Mouse (Mus musculus) adrenal gland, postnatal 36 days (tissue): ENCODE data around the gene Ptma. TPM values are rescaled to one million over a fixed set of nuclear protein-coding genes. Genes with fewer than 3 reads are reported as not detected.
A peak's percentile ranks its signal among the peaks of the same experiment; 100 is the strongest.
"Not testable (repeated sequence)": the region's sequence is repeated elsewhere in the genome, so short reads cannot be mapped to it uniquely, and the experiment has no call there.

Experiments used
- DNase-seq, 2 experiments: peaks; one replicate each; pipeline ENCODE4 v3.0.0; 2021; ENCODE audit warnings: mixed read lengths in 1 of 2
- total RNA-seq, 2 experiments: library from RNA; stranded (reverse); gene quantifications; 2 replicates each; pipeline ENCODE4 v1.2.3; 2021

Ptma gene
- total RNA-seq, 2 experiments from 2014 or later = 546 to 552 TPM

DNA sequence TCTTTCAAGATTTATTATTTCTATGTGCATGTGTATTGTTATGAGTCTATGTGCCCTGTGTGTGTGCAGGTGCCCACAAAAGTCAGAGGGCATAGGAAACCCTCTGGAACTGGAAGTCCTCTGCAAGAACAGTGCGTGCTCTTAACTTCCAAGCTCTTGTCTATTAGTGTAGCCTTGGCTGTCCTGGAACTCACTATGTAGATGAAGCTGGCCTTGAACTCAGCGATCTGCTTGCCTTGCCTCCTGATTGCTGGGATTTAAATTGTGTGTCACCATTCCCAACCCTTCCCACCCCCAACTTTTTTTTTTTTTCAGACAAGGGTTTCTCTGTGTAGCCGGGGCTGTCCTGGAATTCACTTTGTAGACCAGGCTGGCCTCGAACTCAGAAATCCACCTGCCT, 30.2 kb upstream of the Ptma start:
- DNase-seq = no peak

DNA sequence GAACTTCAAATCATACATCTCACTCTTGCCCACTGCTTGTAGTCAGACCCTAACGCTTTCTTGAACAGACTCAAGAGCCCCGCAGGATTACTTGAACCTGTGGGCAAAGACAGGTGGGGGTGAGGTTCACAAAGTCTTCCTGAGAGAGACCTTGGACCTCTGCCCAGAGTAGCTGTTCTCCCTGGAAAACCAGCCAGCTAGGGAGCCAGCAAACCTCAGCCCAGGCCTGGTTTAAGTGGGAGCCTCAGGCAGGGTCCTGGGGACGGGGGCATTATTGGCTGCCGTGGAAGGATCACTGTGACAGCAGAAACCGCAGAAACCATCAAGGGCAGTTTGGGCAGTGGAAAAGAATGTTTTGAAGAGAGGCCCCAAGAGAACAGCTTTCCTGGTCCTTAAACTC, 29.2 kb upstream of the Ptma start:
- DNase-seq = peak in 1 of 2 experiments; percentile 65

DNA sequence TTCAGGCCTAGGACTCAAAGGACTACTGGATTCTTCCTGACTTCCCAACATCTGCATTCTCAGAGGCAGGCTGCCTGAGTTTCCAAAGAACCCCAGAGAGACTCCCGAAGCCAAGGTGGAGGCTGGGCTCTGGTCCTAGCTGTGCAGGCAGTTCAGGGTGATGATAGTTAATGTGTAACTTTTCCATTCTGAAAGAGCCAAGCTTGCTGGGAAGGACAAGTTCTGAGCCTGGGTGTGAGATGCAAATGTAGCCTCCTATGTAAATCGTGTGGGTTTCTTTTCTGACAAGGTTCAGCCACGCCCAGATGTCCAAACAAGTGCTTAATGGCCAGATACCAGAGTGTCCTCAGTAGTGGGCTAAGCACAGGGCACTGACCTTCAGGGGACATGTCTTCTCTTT, 28.5 kb upstream of the Ptma start:
- DNase-seq = no peak

DNA sequence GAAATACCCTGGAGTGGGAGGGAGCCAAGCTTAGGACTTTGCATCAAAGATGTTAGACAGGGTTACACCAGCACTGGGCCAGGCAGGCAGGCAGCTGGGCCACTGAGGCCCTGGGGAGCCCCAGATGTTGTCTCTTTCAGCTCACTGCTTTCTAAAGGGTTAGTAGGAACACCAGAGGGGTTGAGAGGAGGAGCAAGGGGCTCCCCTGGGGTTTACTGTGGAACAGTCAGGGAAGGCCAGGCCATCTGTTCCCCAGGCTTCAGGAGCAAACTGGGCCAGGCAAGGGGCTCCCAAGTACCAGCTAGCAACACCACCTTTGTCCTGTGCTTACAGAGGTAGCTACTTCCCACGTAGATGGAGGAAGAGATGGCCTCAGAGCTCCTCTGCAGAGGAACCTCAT, 27.9 kb upstream of the Ptma start:
- DNase-seq = no peak

DNA sequence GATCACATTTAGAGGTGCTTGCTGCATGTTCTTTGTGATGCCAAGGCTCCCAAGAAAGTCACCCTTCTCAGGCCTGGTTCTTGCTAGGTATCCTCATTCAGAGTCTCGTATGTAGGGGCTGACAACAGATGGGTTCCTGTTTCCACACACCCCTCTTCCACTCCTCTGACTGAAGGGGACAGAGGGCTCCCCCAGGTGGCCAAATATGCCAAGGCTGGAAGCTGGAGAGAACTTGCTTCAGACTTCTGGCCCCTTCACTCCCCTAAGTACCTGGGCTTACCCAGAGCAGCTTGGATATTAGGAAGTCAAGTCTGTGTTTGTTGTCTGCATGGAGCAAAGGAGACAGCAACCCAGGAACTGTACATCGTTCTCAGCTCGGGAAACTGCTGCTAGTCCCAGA, 26.6 kb upstream of the Ptma start:
- peak; percentile 69 to 83 for DNase-seq

DNA sequence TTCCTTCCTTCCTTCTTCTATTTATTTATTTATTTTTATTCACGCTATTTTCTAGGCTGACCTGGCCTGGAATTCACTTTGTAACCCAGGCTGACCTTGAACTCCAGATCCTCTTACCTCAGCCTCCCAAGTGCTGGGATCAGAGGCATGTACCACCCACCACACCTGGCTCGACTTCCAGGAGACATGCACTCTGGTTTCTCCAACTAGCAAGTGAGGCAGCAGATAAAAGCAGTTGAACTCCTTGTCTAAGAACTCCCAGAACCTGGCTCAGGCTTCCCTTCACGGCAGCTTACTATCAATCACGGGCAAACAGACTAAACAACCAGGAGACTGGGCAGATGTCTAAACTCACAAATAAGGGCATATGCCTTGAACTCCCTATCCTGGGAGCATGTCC, 25.8 kb upstream of the Ptma start:
- DNase-seq = no peak

DNA sequence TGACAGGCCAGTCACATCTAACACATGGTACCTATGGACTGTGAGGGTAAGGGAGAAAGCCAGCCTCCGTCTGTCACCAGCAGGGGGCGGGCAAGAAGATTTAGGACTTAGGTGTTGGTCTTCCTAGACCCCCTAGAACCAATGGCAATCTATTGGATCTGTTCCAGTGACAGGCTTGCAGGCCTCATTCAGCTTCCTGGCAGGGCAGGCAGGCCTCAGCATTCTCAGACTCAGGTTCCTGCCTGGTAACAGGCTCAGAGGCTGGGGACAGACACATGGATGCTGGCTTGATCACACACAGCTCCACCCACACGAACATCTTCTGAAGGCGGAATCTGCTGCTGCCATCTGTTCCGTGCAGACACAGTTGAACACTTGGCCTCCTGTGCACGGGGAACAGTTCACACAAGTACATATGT, 25.4 kb upstream of the Ptma start:
- DNase-seq = peak; percentile 56 to 66

DNA sequence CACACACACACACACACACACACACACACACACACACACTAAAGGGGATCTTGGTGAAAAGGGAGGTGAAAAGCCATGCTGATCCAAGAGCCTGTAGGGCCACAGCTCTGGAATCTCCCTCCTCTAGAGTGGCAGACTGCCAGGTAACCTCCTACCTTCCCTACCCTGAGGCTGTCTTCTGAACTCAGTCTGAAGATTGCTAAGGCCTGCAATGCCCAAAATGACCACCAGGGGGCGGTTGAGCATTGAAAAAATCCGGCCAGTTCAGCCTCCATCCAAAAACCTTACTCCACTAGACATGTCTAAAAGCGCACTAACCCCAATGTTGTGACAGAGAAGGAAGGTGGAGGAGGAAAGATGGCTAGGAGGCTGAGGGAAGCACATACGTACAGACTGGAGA, 25.0 kb upstream of the Ptma start:
- peak; percentile 91 to 93 for DNase-seq

DNA sequence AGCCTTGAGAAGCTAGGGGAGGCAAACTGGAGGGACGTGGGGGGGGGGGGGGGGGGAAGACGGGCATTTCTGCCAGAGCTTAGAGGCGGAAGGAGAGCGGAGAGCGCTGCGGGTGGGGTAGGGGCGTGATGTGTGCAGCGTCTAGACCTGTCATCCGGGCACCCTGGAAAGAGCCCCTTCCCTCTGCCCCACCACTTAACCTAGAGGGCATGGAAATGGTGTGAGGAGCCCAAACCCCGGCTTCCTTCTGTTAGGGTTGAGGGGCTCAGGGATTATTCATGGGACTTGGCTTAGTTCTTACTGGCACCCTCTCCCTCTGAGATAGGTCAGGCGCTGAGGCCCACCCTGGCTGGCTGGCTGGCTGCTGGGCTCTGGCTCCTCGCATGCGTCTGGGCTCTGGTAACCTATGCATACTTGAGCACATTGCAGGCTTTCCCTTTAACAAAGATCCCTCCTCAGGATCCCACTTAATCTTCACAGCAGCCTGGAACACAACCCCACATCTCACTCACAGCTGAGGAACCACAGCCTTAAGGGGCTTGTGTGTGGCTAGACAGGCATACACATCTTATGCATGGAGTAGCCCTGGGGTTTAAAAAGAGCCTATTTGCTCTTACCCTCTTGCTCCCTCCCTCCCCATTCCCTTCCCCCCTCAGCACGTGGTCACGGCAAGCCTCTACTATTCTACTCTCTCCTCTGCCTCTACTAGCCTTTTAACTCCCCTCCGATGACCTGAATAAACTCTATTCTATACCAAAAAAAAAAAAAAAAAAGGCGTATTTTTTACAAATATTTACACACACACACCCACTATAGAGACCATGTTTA, 24.1 kb upstream of the Ptma start:
- no peak for DNase-seq

DNA sequence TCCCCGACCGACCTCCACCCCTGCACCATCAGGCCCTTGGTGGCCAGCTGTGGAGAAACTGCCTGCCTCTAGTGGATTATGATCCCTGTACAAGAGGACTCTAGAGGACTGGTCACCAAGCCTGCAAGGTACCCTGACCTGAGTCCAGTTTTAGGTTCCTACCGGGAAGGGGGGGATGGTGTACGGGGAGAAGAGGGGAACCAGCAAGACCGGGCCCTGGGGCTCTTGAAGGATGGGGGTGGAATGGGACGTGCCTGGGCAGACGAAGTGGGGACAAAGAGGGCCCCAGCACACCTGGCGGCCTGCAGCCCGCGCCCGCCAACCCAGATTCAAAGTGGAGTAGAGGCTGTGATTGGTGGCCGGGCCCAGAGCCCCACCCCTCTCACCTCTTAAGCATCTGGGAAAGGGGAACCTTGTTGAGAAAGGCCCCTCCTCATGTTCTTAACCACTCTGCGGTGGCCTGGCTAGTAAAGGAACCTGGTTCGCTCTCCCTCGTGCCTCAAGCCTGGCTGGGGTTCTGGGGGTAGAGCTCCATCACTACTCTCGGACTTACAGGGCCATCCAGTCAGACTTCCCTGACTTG, 23.3 kb upstream of the Ptma start:
- DNase-seq = no peak

DNA sequence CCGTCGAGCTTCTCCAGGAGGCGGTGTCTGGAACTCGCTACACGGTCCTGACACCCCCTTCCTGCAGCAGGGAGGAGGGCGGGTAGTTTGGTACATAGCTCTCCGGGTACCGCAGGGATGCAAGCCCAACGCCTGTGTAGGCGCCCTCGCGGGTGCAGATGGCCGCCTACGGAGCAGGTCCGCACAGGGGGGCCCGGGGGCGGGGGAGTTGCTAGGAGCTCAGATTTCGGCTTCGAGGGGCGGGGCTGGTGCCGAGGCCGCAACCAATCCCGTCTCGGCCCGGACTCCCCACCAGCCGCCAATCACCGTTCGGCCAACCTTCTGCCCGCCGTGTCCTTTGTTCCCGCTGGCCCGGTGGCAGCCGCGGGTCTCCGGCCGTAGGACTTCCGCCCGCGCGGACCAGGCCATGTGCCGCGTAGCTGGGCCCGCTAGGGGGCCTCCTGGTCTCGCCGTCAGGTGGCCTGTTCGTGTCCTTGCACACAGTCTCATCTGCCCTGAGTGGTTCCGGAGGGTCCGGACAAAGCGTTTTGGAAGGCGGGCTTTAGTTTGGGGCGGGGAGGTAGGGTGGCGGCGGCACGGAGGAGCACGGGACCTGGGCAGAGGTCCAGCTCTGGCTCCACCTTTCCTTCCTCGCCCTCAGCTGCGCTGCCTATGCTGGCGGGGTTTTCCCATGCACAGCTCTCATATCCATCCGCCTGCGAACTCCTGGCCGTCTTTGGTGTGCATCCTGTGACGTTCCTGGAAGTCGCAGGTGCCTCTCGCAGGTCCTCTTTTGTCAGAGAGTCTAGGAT, 22.4 kb upstream of the Ptma start:
- DNase-seq = peak; percentile 97 to 99

DNA sequence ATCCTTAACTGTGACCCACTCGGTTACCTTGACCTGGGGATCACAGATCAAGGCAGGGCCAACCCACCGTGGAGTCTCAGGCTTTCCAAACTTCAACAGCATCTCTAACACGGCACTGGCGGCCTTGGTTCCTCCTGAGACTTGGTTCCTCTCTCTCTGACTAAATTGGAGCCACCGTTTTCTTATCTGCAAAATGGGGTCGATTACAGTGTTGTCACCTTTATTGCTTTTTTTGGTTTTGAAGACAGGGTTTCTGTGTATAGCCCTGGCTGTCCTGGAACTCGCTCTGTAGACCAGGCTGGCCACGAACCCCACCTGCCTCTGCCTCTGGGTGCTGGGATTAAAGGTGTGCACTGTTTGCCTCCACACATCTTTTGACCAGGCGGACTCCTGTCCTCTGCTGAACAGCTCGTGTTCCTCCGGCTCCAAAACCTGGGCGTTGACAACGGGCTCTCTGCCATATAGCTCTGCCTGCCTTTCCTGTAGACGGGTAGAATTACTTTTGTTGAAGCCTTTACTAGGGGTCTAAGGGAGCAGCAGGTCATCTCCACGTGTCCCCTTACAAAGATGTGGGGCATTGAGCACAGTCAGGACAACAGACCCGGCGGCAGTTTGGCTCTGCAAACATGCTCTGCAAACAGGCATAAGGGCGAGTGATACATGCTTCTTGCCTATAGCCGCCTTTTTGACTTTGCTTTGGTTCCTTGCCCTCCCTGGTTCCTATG, 21.7 kb upstream of the Ptma start:
- DNase-seq = no peak

DNA sequence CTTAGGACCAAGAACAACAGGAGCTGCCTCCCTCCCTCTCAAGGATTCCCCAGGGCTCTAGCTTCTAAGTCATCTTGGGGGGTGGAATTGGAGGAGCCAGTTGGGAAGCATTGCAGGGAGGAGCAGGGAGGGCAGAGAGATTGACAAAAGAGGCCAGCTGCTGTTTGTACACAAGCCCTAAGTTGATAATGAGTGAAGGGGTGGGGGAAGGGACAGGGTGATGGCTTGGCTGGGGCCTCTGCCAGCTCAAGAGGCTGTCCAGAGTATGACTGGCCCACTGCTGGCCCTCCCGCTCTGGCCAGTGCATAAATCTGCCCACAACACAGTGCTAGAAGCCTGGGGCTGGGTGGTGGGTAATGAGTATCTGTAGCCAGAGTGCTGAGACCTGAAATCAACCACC, 21.1 kb upstream of the Ptma start:
- DNase-seq = no peak

DNA sequence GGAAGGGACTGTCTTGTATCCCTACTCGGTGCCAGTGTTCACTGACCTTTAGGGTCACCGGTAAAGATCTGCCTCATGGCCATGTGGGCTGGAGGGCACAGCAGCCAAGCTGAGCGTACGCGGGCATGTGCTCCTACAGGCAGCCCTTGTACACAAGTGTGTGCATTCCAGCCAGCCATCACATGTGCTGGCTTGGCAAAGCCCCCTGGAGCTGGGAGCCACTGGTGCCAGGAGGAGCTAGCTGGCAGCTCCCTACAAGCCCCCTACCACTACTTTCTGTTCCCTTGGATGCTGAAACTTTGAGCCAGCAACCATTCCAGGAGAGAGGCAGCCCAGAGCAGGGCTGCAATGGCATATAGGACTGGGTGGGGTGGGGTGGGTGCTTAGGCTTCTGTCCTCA, 20.1 kb upstream of the Ptma start:
- DNase-seq = no peak

DNA sequence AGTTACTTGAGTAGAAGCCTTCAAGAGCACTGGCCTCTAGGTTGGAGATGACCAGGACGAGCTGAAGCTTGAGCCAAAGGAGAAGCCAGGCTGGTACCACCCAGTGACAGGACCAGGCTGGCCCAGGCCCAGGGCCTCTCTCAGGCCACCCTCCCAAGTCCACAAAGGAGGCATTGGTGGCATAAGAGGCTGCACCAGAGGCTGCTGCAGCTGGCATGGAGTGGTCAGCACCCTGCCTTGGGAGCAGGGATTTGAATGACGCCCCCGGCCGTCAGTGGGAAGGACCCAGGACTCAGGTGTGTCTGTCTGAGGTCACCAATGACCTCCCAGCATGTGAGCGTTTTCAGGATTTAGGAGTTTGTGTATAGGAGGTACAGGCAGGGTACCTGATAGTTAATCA, 18.7 kb upstream of the Ptma start:
- DNase-seq = no peak

DNA sequence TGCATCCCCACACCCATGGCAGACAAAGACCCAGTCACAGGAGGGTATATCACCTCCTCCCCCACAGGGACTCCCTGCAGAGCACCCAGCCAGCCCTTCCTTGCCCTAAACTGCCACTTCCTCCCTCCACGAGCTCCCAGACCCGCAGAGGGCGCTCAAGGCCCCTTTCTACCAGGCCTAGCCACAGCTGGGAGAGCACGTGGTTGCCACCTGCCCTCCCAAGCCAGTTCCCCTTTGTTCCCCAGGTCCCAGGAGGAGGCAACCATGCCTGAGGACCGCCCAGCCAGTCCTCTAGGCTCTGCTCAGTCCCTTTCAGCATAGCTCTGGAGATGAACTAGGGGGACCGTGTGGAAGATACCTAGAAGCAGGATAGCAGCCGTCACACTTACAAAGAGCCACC, 17.1 kb upstream of the Ptma start:
- DNase-seq = peak; percentile 89 to 93

DNA sequence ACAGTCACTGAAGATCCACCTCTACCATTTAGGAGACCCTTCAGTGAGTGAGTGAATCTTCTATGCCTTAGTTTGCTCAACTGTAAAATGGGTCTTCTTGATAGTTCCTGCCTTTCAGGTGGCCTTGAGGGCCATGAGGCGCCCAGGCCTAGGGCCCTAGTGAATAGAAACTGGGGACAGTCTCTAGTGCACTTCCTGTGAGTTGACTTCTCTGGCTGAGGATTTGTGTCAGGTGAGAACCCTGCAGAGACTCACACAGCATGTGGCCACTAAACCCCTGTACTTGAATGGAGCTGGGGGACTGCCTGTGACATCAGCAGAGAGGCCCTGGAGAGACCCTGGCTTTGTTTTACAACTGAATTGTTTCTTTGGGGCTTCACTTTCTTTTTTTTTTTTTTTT, 16.3 kb upstream of the Ptma start:
- no peak for DNase-seq

DNA sequence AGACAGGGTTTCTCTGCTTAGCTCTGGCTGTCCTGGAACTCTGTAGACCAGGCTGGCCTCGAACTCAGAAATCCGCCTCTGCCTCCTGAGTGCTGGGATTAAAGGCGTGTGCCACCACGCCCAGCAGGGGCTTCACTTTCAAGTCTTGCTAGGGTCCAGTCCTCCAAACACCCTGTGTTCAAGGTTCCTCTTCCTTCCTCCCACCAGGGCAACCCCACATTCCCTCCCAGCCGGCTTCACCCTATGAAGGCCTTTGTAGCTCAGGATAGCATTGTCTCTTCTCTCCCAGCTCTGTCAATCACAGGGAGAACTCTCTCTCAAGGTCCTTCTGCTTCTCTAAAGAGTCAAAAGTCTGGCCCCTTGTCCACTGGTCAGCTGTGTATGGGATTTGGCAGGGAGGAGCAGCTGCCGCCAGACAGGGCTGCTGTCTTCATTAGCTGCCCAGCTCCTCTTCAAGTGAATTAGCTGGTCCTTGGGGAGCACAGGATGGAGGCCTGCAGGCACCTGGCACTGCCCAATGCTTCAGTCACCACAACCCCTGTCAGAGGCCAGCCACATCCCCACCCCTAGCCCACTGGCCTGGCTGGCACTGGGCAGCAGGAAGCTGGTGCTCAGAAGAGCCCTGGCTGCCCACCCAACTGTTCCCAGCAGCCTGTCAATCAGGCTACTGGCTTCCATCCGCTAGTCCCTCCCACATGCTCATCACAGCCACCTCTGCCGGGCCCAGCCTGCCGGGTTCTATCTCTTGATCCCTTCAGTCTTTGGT, 15.7 kb upstream of the Ptma start:
- no peak for DNase-seq

DNA sequence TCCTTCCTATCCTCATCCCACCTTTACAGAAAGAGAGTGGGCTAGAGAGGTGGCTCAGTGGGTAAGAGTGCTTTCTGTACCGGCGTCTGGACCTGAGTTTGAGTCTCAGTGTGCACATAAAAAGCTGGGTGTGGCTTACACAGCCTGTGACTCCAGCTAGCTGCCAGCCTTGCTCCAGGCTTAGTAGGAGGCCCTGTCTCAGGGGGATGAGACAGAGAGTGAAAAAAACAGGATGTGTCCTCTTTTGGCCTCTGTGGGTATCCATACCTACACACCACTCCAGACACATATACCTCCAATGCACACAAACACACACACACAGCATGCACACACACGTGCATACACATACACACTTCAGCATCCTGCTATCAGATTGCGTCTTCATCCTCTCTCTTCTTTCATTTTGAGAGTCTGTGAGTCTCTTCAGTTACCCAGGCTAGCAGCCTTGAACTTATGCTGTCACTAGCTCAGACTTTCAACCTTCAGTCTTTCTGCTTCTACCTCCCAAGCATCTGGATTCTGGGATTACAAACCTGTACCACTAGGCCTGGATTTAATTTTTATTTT, 14.3 kb upstream of the Ptma start:
- no peak for DNase-seq

DNA sequence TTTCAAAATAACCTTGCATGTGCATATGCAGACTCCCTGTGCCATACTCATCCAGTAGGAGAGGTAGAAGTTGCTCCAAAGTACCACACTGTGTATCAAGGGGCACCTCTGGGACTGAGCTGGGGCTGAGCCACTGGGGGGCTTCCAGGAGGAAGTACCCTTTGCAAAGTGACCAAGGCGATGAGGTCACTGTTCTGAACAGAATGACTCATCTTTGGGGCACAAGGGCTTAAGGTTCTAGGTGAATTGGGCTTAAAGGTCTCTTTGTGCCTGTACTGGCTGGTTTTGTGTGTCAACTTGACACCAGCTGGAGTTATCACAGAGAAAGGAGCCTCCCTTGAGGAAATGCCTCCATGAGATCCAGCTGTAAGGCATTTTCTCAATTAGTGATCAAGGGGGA, 13.5 kb upstream of the Ptma start:
- DNase-seq = not testable (repeated sequence)

DNA sequence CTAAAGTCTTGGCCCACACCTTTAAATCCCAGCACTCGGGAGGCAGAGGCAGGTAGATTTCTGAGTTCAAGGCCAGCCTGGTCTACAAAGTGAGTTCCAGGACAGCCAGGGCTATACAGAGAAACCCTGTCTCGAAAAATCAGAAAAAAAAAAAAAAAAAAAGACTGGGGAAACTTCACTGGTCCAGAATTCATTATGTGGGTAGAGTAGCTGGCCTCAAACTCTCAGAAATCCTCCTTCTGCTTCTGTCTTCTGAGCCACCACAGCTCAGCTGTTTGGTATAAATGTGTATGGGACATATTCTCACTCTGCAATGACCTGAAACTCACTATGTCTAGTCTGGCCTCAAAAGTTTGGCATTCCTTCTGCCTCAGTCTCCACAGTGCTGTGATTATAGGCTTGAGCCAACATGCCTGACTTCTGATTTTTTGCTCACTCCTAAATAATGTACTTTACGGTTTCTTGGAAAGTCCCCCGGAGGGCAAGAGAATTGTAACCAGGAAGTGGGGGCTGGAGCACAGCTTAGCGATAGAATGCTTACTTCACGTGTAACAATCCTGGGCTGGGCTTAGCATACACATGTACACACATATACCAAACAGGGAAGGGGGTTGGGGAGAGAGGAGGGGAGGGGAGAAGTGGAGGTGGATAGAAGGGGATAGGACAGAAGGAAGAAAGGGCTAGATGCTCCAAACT, 10.7 kb upstream of the Ptma start:
- no peak for DNase-seq
